Mouse (Mus musculus) midbrain, embryonic 13.5 days (tissue): Measurements from ENCODE around the gene Lif. TPM values are rescaled to one million over a fixed set of nuclear protein-coding genes. Genes with fewer than 3 reads are reported as not detected.
A peak's percentile ranks its signal among the peaks of the same experiment; 100 is the strongest.

Experiments used
- ATAC-seq: fragments of 200-750 bp; cut with Nextera tagmentation; 2 replicates; pipeline ENCODE4 v1.8.0; 2017; ENCODE audit warnings: mild to moderate bottlenecking, moderate TSS enrichment, moderate library complexity
- H3K27ac ChIP-seq: fragments of 300-500 bp; sonication (generic); 2 replicates; pipeline ENCODE4 v1.5.1; 2015; ENCODE audit warnings: inconsistent platforms, mild to moderate bottlenecking, moderate library complexity
- H3K27me3 ChIP-seq: fragments of 300-500 bp; sonication (generic); 2 replicates; pipeline ENCODE4 v1.6.1; 2015; ENCODE audit warnings: mild to moderate bottlenecking, inconsistent platforms
- H3K36me3 ChIP-seq: fragments of 300-500 bp; sonication (generic); 2 replicates; pipeline ENCODE4 v1.6.1; 2015; ENCODE audit warnings: mild to moderate bottlenecking, inconsistent platforms
- H3K4me1 ChIP-seq: fragments of 300-500 bp; sonication (generic); replicated peaks from 2 replicates; pipeline ENCODE4 v1.6.1; 2015; ENCODE audit warnings: inconsistent platforms
- H3K4me2 ChIP-seq: fragments of 300-500 bp; sonication (generic); replicated peaks from 2 replicates; pipeline ENCODE4 v1.6.1; 2015; ENCODE audit warnings: moderate library complexity, mild to moderate bottlenecking, inconsistent platforms
- H3K4me3 ChIP-seq: fragments of 300-500 bp; sonication (generic); replicated peaks from 2 replicates; pipeline ENCODE4 v1.5.1; 2015; ENCODE audit warnings: mild to moderate bottlenecking, inconsistent platforms
- H3K9ac ChIP-seq: fragments of 300-500 bp; sonication (generic); replicated peaks from 2 replicates; pipeline ENCODE4 v1.6.1; 2015; ENCODE audit warnings: mild to moderate bottlenecking, inconsistent platforms
- H3K9me3 ChIP-seq: fragments of 300-500 bp; sonication (generic); 2 replicates; pipeline ENCODE4 v1.6.1; 2016; ENCODE audit warnings: mild to moderate bottlenecking, inconsistent platforms
- WGBS: fragments of 180-500 bp; shearing (Covaris S2); methylation state at CpG from one replicate; pipeline ENCODE4 v1.1.7; 2015; 5-methylcytosine and 5-hydroxymethylcytosine counted together
- polyA plus RNA-seq: library from polyadenylated mRNA; unstranded; fragments of >200 nt; fragmentation: Nextera tagmentation; extraction: Ambion mirVana; gene quantifications from 2 replicates; pipeline ENCODE4 v1.2.1, GENCODE M21; 2015

The Lif gene
- 0.19 TPM in 1 of 2 replicates, not detected in the other for polyA plus RNA-seq

GRCm38 (mm10) chr11:4256846-4257607 is at the start of gene Lif:
Lif (plus strand) TSS chr11:4257557.
- Histone ChIP-seq H3K27ac (no peak within 1 kb of the TSS), H3K4me1 (peaks cover 8% of the 10 kb centered on the region), H3K9me3 (no peaks in the 10 kb centered on the region), H3K4me2 (no peak within 1 kb of the TSS), H3K27me3 (0 out of 2 replicates have a peak, but pooled peaks cover 3% of the 10 kb centered on the region), H3K36me3 (no peaks in the 10 kb centered on the region), H3K4me3 (no peak within 1 kb of the TSS), H3K9ac (no peak within 1 kb of the TSS)
- ATAC-seq: no peak
- WGBS: 68% methylated on average over 11 of the region's 11 CpGs

- no peak for ATAC-seq
- no peak overlapping the region for H3K27ac ChIP-seq
- no peaks in the 10 kb centered on the region for H3K4me1 ChIP-seq
- 92% methylated on average over 9 of the region's 9 CpGs for WGBS
- no peak overlapping the region for H3K4me3 ChIP-seq
- no peak overlapping the region for H3K4me2 ChIP-seq
- H3K9ac ChIP-seq: no peak overlapping the region
- H3K36me3 ChIP-seq: peaks cover 62% of the 10 kb centered on the region
- H3K9me3 ChIP-seq: no peaks in the 10 kb centered on the region
- H3K27me3 ChIP-seq: no peaks in the 10 kb centered on the region
Observed at GRCm38 (mm10) chr11:4207655-4208054, 49.7 kb upstream of the Lif start.

GRCm38 (mm10) chr11:4209556-4209955 is 47.8 kb upstream of the Lif start:
- no peaks in the 10 kb centered on the region for H3K4me1 ChIP-seq
- no peak overlapping the region for H3K4me3 ChIP-seq
- WGBS: 82% methylated on average over 5 of the region's 5 CpGs
- no peaks in the 10 kb centered on the region for H3K9me3 ChIP-seq
- no peak overlapping the region for H3K9ac ChIP-seq
- no peaks in the 10 kb centered on the region for H3K27me3 ChIP-seq
- H3K36me3 ChIP-seq: peaks cover 81% of the 10 kb centered on the region
- H3K27ac ChIP-seq: no peak overlapping the region
- ATAC-seq: no peak
- H3K4me2 ChIP-seq: no peak overlapping the region

GRCm38 (mm10) chr11:4210786-4211185 is 46.6 kb upstream of the Lif start:
- Histone ChIP-seq H3K36me3 (peaks cover 91% of the 10 kb centered on the region), H3K27ac (no peak overlapping the region), H3K9ac (no peak overlapping the region), H3K27me3 (no peaks in the 10 kb centered on the region), H3K4me3 (no peak overlapping the region), H3K4me1 (no peaks in the 10 kb centered on the region), H3K9me3 (no peaks in the 10 kb centered on the region), H3K4me2 (no peak overlapping the region)
- WGBS: 88% methylated on average over 1 of the region's 1 CpGs
- no peak for ATAC-seq

- no peak overlapping the region for H3K4me2 ChIP-seq
- no peak for ATAC-seq
- WGBS: 93% methylated on average over 10 of the region's 10 CpGs
- H3K9ac ChIP-seq: no peak overlapping the region
- H3K9me3 ChIP-seq: peaks cover 4% of the 10 kb centered on the region
- H3K27me3 ChIP-seq: peaks cover 9% of the 10 kb centered on the region
- no peak overlapping the region for H3K4me3 ChIP-seq
- H3K4me1 ChIP-seq: peaks cover 4% of the 10 kb centered on the region
- H3K27ac ChIP-seq: no peak overlapping the region
- H3K36me3 ChIP-seq: peaks cover 77% of the 10 kb centered on the region
Observed at GRCm38 (mm10) chr11:4213107-4213506, 44.2 kb upstream of the Lif start.

GRCm38 (mm10) chr11:4214572-4214971 is 42.8 kb upstream of the Lif start:
- 96% methylated on average over 14 of the region's 14 CpGs for WGBS
- H3K36me3 ChIP-seq: peaks cover 63% of the 10 kb centered on the region

GRCm38 (mm10) chr11:4215061-4215460 is 42.3 kb upstream of the Lif start:
- H3K4me3 ChIP-seq: no peak overlapping the region
- H3K27ac ChIP-seq: no peak overlapping the region
- H3K9me3 ChIP-seq: peaks cover 4% of the 10 kb centered on the region
- H3K27me3 ChIP-seq: peaks cover 27% of the 10 kb centered on the region
- WGBS: 90% methylated on average over 10 of the region's 10 CpGs
- no peak overlapping the region for H3K4me2 ChIP-seq
- peaks cover 58% of the 10 kb centered on the region for H3K36me3 ChIP-seq
- H3K9ac ChIP-seq: no peak overlapping the region
- ATAC-seq: no peak
- peaks cover 9% of the 10 kb centered on the region for H3K4me1 ChIP-seq

More at GRCm38 (mm10) chr11:4214572-4214971, 42.8 kb upstream of the Lif start:
- no peak overlapping the region for H3K4me2 ChIP-seq
- H3K27me3 ChIP-seq: peaks cover 23% of the 10 kb centered on the region
- no peak overlapping the region for H3K27ac ChIP-seq
- H3K4me1 ChIP-seq: peaks cover 9% of the 10 kb centered on the region
- H3K9ac ChIP-seq: no peak overlapping the region
- H3K9me3 ChIP-seq: peaks cover 4% of the 10 kb centered on the region
- no peak for ATAC-seq
- H3K4me3 ChIP-seq: no peak overlapping the region

GRCm38 (mm10) chr11:4216248-4217000 is 40.9 kb upstream of the Lif start:
- no peak overlapping the region for H3K4me3 ChIP-seq
- peaks cover 48% of the 10 kb centered on the region for H3K36me3 ChIP-seq
- H3K4me1 ChIP-seq: peaks cover 9% of the 10 kb centered on the region
- no peak overlapping the region for H3K27ac ChIP-seq
- no peak overlapping the region for H3K4me2 ChIP-seq
- no peak overlapping the region for H3K9ac ChIP-seq
- WGBS: 82% methylated on average over 9 of the region's 9 CpGs
- H3K27me3 ChIP-seq: peaks cover 33% of the 10 kb centered on the region
- peaks cover 4% of the 10 kb centered on the region for H3K9me3 ChIP-seq
- no peak for ATAC-seq

- Histone ChIP-seq H3K9ac (peak within 1 kb of the TSS; percentile 55), H3K4me2 (peak within 1 kb of the TSS; percentile 76), H3K4me1 (peaks cover 9% of the 10 kb centered on the region), H3K27ac (no peak within 1 kb of the TSS), H3K4me3 (peak within 1 kb of the TSS; percentile 45), H3K9me3 (peaks cover 4% of the 10 kb centered on the region), H3K36me3 (peaks cover 32% of the 10 kb centered on the region), H3K27me3 (peaks cover 33% of the 10 kb centered on the region)
- WGBS: 2% methylated on average over 56 of the region's 56 CpGs
- ATAC-seq: peak; percentile 57
Observed at GRCm38 (mm10) chr11:4217914-4218629, 39.3 kb upstream of the Lif start, which contains the start of gene Castor1. Castor1 (plus strand) TSS chr11:4218225.

- H3K4me2 ChIP-seq: peak overlapping the region; percentile 76
- H3K27me3 ChIP-seq: peaks cover 33% of the 10 kb centered on the region
- H3K9ac ChIP-seq: peak overlapping the region; percentile 55
- peaks cover 9% of the 10 kb centered on the region for H3K4me1 ChIP-seq
- 6% methylated on average over 6 of the region's 6 CpGs for WGBS
- peaks cover 26% of the 10 kb centered on the region for H3K36me3 ChIP-seq
- no peak for ATAC-seq
- H3K4me3 ChIP-seq: peak overlapping the region; percentile 45
- H3K27ac ChIP-seq: no peak overlapping the region
- H3K9me3 ChIP-seq: peaks cover 4% of the 10 kb centered on the region
Observed at GRCm38 (mm10) chr11:4218637-4219036, 38.7 kb upstream of the Lif start.

GRCm38 (mm10) chr11:4219317-4219751 is 38.0 kb upstream of the Lif start:
- Histone ChIP-seq H3K27ac (no peak overlapping the region), H3K9me3 (peaks cover 4% of the 10 kb centered on the region), H3K4me3 (no peak overlapping the region), H3K9ac (no peak overlapping the region), H3K36me3 (peaks cover 19% of the 10 kb centered on the region), H3K4me1 (peaks cover 9% of the 10 kb centered on the region), H3K4me2 (no peak overlapping the region), H3K27me3 (peaks cover 33% of the 10 kb centered on the region)
- WGBS: 14% methylated on average over 2 of the region's 2 CpGs
- ATAC-seq: 0 out of 2 replicates have a peak, but pooled peaks have one; percentile 32
